Mouse (Mus musculus): ENCODE results near the gene Dnase1. TPM values are rescaled to one million over a fixed set of nuclear protein-coding genes. Genes with fewer than 3 reads are reported as not detected.
A peak's percentile ranks its signal among the peaks of the same experiment; 100 is the strongest.
"Not testable (repeated sequence)": the region's sequence is repeated elsewhere in the genome, so short reads cannot be mapped to it uniquely, and the experiment has no call there.

Gene Dnase1
- 3.5 and 4.6 TPM in 2 replicates for polyA plus RNA-seq (2015; fragmentation: Nextera tagmentation; extraction: Ambion mirVana)

DNA sequence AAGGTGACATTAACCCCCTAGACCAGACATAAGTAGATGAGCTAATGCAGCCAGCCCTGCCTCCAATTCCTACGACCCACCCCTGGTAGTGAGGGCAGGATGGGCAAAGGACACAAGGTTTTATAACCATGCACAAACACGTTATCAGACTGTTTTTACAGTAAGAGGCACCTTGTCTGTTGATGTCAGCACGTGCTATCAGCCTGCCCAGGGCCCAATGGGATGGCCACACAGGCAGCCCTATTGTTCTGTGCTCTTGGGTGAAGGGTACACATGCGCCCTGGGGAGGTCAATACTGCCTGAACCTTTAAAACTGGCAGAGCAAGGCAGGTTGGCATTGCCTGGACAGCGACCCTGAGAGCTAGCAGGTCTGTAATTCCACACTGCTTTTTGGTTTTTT is at the start of gene Dnase1:
Dnase1 (plus strand) TSS at position 136 of the 400 bp plus-strand sequence.
- Histone ChIP-seq H3K9ac (ENCODE audit: low read length) (no peak within 1 kb of the TSS), H3K9me3 (replicated peaks; ENCODE audit: control insufficient read depth, low read length) (no peaks in the 10 kb centered on the region), H3K4me1 (ENCODE audit: control insufficient read depth, insufficient read depth, low read length) (0 out of 2 replicates have a peak, but pooled peaks cover 4% of the 10 kb centered on the region), H3K36me3 (ENCODE audit: control insufficient read depth, insufficient read depth) (peaks cover 34% of the 10 kb centered on the region), H3K27ac (ENCODE audit: low read length) (no peak within 1 kb of the TSS), H3K4me3 (ENCODE audit: low read length) (no peak within 1 kb of the TSS), H3K4me2 (ENCODE audit: low read depth, low read length) (no peak within 1 kb of the TSS), H3K27me3 (ENCODE audit: control insufficient read depth, insufficient read depth, low read length) (no peaks in the 10 kb centered on the region)
- no peak for ATAC-seq (replicated peaks; ENCODE audit: extremely low read depth, insufficient read depth, low FRiP score)
- WGBS = 79% methylated on average over 5 of the region's 5 CpGs

DNA sequence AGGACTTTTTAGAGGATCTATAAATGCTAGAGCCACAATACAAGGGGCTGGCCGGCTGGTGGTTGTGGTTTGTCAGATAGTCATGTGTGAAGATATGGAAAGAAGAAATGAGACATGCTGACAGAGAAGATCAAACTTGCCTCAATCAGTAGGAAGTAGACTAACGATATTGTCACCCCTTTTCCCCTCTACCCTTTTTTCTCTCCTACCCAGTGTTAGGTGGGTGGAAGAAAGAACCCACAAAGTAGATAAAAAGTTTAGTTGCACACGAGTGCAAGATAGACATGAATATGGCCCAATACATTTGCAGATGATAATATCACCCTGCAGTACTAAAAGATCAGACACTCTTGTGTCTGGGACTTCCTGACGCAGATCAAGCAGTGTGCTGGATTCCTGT is 48.3 kb upstream of the Dnase1 start:
- H3K4me1 ChIP-seq (ENCODE audit: control insufficient read depth, insufficient read depth, low read length) = no peaks in the 10 kb centered on the region
- no peaks in the 10 kb centered on the region for H3K9me3 ChIP-seq (replicated peaks; ENCODE audit: control insufficient read depth, low read length)
- H3K4me3 ChIP-seq (ENCODE audit: low read length) = no peak overlapping the region
- peaks cover 66% of the 10 kb centered on the region for H3K36me3 ChIP-seq (ENCODE audit: control insufficient read depth, insufficient read depth)
- no peak overlapping the region for H3K27ac ChIP-seq (ENCODE audit: low read length)
- no peak overlapping the region for H3K4me2 ChIP-seq (ENCODE audit: low read depth, low read length)
- no peak overlapping the region for H3K9ac ChIP-seq (ENCODE audit: low read length)
- 80% methylated on average over 4 of the region's 4 CpGs for WGBS
- no peaks in the 10 kb centered on the region for H3K27me3 ChIP-seq (ENCODE audit: control insufficient read depth, insufficient read depth, low read length)
- ATAC-seq (replicated peaks; ENCODE audit: extremely low read depth, insufficient read depth, low FRiP score) = no peak

DNA sequence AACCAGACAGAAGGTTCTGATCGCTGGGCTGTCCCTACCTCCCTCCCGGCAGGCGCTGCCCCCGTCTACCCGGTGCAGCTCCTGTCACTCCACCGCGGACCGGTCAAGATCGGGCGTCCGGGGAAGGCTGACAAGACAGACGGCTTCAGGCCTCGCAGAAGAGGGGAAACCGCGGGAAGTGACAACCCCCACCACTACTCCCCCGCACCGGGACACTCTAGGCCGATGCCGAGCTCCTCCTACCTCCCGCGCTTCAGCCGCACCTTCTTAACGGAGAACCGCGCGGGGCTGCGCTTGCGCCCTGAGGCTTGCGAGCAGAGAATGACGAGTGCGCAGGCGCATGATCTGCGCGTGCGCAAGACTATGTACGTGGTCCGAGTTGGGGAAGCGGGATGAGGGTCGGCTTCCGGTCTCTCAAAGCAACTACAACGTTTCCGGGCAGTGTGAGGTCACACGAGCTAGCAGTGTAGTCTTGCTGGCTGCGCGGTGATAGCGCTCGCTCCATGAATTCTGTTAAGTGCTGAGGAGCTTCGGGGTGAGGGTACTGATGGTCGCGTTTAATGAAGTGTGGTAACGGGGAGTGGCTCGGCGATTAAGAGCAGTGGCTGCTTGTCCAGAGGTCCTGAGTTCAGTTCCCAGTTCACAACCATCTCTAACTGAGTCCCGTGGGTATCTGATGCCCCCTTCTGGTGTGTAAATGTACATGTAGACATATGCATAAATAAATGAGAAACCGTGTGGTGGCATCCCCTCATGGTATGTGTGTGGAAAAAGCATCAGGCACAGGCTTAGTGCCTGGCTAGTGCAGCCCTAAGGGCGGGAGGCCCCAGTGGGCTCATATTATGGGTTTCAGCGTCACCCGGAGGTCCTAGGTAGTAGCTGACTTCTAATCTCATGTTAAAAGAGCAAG is 33.0 kb upstream of the Dnase1 start, which contains the start of gene Slx4:
Slx4 (minus strand) TSS at position 282 of the 910 bp plus-strand sequence.
- H3K9ac ChIP-seq (ENCODE audit: low read length) = peak within 1 kb of the TSS; percentile 88
- peaks cover 12% of the 10 kb centered on the region for H3K4me1 ChIP-seq (ENCODE audit: control insufficient read depth, insufficient read depth, low read length)
- ATAC-seq (replicated peaks; ENCODE audit: extremely low read depth, insufficient read depth, low FRiP score) = peak; percentile 98
- no peaks in the 10 kb centered on the region for H3K27me3 ChIP-seq (ENCODE audit: control insufficient read depth, insufficient read depth, low read length)
- WGBS = 2% methylated on average over 58 of the region's 58 CpGs
- peaks cover 20% of the 10 kb centered on the region for H3K36me3 ChIP-seq (ENCODE audit: control insufficient read depth, insufficient read depth)
- H3K4me2 ChIP-seq (ENCODE audit: low read depth, low read length) = peak within 1 kb of the TSS; percentile 90
- H3K9me3 ChIP-seq (replicated peaks; ENCODE audit: control insufficient read depth, low read length) = no peaks in the 10 kb centered on the region
- peak within 1 kb of the TSS; percentile 90 for H3K27ac ChIP-seq (ENCODE audit: low read length)
- H3K4me3 ChIP-seq (ENCODE audit: low read length) = peak within 1 kb of the TSS; percentile 81

DNA sequence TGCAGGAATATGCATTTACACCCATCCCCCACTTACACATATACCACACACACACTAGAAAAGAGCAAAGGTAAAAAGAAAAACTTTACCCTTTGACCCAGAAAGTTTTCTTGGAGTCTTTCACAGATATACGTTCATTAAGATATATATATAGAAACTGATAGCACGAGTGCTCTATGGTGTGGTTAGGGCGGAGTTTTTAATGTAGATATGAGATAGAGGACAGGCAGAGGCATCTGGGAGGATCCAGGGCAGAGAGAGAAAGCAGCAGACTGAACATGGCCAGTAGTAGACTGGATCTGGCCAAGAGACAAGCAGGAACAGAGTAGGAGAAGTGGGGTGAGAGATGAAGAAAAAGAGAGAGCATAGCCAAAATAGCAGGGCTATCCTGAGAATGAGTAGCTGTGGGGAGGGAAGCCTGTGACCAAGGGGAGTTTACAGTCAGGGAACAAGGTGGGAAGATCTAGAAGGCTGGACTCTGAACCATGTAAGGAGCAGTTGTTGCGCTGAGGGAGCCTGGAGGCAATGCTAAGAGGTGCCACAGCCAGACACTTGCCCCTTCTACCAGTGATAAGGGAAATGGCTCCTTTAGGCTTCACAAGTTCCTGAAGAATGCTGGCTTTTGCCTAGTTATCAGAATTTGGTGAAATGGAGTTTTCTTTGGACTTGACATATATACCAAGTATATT is 23.7 kb upstream of the Dnase1 start:
- ATAC-seq (replicated peaks; ENCODE audit: extremely low read depth, insufficient read depth, low FRiP score) = no peak

DNA sequence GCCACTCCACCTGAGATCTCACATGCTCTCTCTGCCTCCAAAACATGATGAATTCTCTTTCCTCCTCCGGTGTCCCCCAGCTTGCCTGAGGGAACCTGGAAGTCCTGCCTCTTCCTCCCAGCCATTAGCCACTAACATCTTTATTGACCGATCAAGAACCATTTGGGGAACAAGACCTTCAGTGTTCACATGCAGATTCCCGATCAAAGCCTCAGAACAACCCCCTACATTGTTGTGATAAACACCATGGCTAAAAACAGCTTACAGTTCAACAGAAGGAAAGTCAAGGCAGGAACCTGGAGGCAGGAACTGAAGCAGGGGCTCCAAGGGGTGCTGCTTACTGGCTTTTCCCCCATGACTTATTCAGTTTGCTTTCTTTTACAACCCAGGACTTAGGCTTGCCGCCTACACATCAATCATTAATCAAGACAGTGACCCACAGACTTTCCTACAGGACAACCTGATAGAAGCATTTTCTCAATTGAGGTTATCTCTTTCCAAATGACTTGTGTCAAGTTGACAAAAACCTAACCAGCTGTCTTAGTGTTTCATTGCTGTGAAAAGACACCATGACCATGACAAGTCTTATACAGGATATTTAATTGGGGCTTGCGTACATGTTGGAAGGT is 22.6 kb upstream of the Dnase1 start:
- H3K4me2 ChIP-seq (ENCODE audit: low read depth, low read length) = no peak overlapping the region
- H3K9me3 ChIP-seq (replicated peaks; ENCODE audit: control insufficient read depth, low read length) = 0 out of 2 replicates have a peak, but pooled peaks cover 6% of the 10 kb centered on the region

More for the DNA sequence above, 23.7 kb upstream of the Dnase1 start:
- 43% methylated on average over 4 of the region's 4 CpGs for WGBS
- Histone ChIP-seq H3K27ac (ENCODE audit: low read length) (no peak overlapping the region), H3K9me3 (replicated peaks; ENCODE audit: control insufficient read depth, low read length) (0 out of 2 replicates have a peak, but pooled peaks cover 6% of the 10 kb centered on the region), H3K9ac (ENCODE audit: low read length) (no peak overlapping the region), H3K36me3 (ENCODE audit: control insufficient read depth, insufficient read depth) (no peaks in the 10 kb centered on the region), H3K4me2 (ENCODE audit: low read depth, low read length) (no peak overlapping the region), H3K27me3 (ENCODE audit: control insufficient read depth, insufficient read depth, low read length) (no peaks in the 10 kb centered on the region), H3K4me3 (ENCODE audit: low read length) (no peak overlapping the region), H3K4me1 (ENCODE audit: control insufficient read depth, insufficient read depth, low read length) (no peaks in the 10 kb centered on the region)

DNA sequence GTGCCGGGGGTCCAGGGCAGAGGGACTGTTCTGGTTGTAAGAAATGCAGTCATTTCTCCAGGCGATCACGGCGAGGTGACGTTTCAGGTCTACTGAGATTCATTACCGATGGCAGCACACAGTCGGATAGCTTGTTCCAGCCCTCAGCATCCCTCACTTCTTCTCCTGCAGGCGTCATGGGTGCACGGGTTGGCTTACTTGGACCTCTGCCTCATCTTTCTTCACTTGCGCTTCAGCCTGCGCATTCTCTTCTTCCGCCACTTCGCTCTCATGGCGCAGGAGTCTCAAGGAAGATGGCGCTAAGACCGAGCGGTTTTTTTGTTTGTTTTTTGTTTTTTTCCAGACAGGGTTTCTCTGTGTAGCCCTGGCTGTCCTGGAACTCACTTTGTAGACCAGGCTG is 20.0 kb upstream of the Dnase1 start:
- not testable (repeated sequence) for H3K27me3 ChIP-seq (ENCODE audit: control insufficient read depth, insufficient read depth, low read length); H3K36me3 ChIP-seq (ENCODE audit: control insufficient read depth, insufficient read depth); ATAC-seq (replicated peaks; ENCODE audit: extremely low read depth, insufficient read depth, low FRiP score); H3K4me3 ChIP-seq (ENCODE audit: low read length); H3K27ac ChIP-seq (ENCODE audit: low read length); H3K4me2 ChIP-seq (ENCODE audit: low read depth, low read length); H3K9ac ChIP-seq (ENCODE audit: low read length); H3K4me1 ChIP-seq (ENCODE audit: control insufficient read depth, insufficient read depth, low read length); H3K9me3 ChIP-seq (replicated peaks; ENCODE audit: control insufficient read depth, low read length)
- 67% methylated on average over 17 of the region's 17 CpGs for WGBS

More for the DNA sequence above, 22.6 kb upstream of the Dnase1 start:
- Histone ChIP-seq H3K4me3 (ENCODE audit: low read length) (no peak overlapping the region), H3K36me3 (ENCODE audit: control insufficient read depth, insufficient read depth) (no peaks in the 10 kb centered on the region), H3K9ac (ENCODE audit: low read length) (no peak overlapping the region), H3K27ac (ENCODE audit: low read length) (no peak overlapping the region), H3K27me3 (ENCODE audit: control insufficient read depth, insufficient read depth, low read length) (no peaks in the 10 kb centered on the region), H3K4me1 (ENCODE audit: control insufficient read depth, insufficient read depth, low read length) (no peaks in the 10 kb centered on the region)
- ATAC-seq (replicated peaks; ENCODE audit: extremely low read depth, insufficient read depth, low FRiP score) = no peak
- 80% methylated on average over 5 of the region's 5 CpGs for WGBS

DNA sequence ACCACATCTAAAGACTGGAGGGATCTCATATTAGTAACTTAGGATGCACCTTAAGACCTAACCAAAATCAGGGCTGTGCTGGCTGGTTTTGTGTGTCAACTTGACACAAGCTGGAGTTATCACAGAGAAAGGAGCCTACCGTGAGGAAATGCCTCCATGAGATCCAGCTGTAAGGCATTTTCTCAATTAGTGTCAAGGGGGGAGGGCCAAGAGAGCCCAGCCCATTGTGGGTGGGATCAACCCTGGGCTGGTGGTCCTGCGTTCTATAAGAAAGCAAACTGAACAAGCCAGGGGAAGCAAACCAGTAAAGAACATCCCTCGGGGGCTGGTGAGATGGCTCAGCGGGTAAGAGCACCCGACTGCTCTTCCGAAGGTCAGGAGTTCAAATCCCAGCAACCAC is 19.3 kb upstream of the Dnase1 start:
- not testable (repeated sequence) for H3K4me3 ChIP-seq (ENCODE audit: low read length); H3K9ac ChIP-seq (ENCODE audit: low read length); ATAC-seq (replicated peaks; ENCODE audit: extremely low read depth, insufficient read depth, low FRiP score); H3K27me3 ChIP-seq (ENCODE audit: control insufficient read depth, insufficient read depth, low read length); H3K4me2 ChIP-seq (ENCODE audit: low read depth, low read length); H3K36me3 ChIP-seq (ENCODE audit: control insufficient read depth, insufficient read depth); H3K27ac ChIP-seq (ENCODE audit: low read length); H3K4me1 ChIP-seq (ENCODE audit: control insufficient read depth, insufficient read depth, low read length); H3K9me3 ChIP-seq (replicated peaks; ENCODE audit: control insufficient read depth, low read length)
- WGBS = 77% methylated on average over 6 of the region's 6 CpGs

DNA sequence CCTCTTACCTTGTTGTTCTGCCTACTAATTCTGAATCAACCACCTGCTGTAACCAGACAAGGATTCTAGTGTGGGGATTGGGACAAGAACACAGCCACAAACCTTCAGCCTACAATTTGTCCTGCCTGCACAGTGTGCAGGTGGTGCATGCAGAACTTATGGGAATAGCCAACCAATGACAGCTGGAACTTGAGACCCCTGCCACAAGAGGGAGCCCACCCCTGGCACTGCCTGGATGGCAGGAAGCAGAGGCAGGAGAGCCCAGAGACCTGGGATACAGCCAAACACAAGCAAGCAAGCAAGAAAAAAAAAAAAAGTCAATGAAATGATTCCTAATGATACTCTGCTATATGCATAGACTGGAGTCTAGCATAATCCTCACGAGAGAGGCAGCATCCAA is 15.5 kb upstream of the Dnase1 start:
- no peaks in the 10 kb centered on the region for H3K4me1 ChIP-seq (ENCODE audit: control insufficient read depth, insufficient read depth, low read length)
- no peak for ATAC-seq (replicated peaks; ENCODE audit: extremely low read depth, insufficient read depth, low FRiP score)

More for the DNA sequence above, 15.5 kb upstream of the Dnase1 start:
- 76% methylated on average over 1 of the region's 1 CpGs for WGBS
- Histone ChIP-seq H3K4me3 (ENCODE audit: low read length) (no peak overlapping the region), H3K27ac (ENCODE audit: low read length) (no peak overlapping the region), H3K27me3 (ENCODE audit: control insufficient read depth, insufficient read depth, low read length) (no peaks in the 10 kb centered on the region), H3K36me3 (ENCODE audit: control insufficient read depth, insufficient read depth) (no peaks in the 10 kb centered on the region), H3K9me3 (replicated peaks; ENCODE audit: control insufficient read depth, low read length) (no peaks in the 10 kb centered on the region), H3K9ac (ENCODE audit: low read length) (no peak overlapping the region), H3K4me2 (ENCODE audit: low read depth, low read length) (no peak overlapping the region)
